Mouse (Mus musculus): ENCODE measurements at regions not wholly inside any gene's neighbourhood (a gene's known extent, or its start where the extent isn't known, plus 50 kb on each side); places are given as distances from the start of the nearest gene placed in this dataset.
A peak's percentile ranks its signal among the peaks of the same experiment; 100 is the strongest.

DNA sequence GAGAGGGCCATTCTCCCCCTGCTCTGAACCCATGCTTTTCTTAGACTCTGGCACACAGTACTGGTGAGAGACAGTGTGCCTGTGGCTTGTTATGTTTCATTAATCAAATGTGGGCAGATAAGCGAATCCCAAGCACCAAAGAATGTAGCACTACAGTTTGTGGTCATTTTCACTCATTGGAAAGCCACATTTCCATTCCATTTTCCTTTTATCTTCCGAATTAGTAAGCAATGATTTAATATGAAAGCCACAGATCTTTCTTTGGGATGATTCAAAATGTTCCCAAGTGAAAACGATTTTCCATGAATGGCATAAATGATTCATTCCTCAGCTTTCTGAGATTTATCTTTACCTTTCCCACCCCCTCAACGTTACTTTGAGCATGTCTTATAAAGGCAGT is 260.9 kb upstream of the Gm49339 start:
- H3K27me3 ChIP-seq: no peaks in the 10 kb centered on the region
- no peaks in the 10 kb centered on the region for H3K9me3 ChIP-seq
- ATAC-seq (ENCODE audit: low read depth): no peak
- no peak overlapping the region for H3K27ac ChIP-seq (replicated peaks)
- no peak overlapping the region for H3K4me3 ChIP-seq
- H3K9ac ChIP-seq: no peak overlapping the region
- no peaks in the 10 kb centered on the region for H3K36me3 ChIP-seq
- no peak overlapping the region for H3K4me2 ChIP-seq
- 80% methylated on average over 4 of the region's 4 CpGs for WGBS
- no peaks in the 10 kb centered on the region for H3K4me1 ChIP-seq (replicated peaks)

DNA sequence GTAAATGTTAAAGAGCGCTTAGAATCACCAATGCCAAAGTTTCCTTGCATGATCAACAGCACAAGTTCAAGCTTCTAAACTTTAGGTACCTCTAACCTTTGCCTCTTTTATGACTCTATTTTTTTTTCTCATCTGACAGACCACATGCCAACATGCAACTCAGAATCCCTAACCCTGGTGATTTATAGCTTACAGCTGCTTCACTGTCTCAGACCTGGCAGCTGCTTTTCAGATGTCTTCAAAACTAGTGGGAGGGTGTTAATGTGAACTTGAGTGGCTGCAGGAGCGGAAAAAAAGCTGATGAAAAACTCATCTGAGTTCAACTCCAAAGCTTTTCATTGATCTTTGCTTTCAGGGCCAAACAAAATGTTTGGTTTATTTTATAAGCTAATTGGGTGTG is 246.8 kb upstream of the Gm49339 start:
- ATAC-seq (ENCODE audit: low read depth): no peak
- Histone ChIP-seq H3K27ac (replicated peaks) (no peak overlapping the region), H3K4me3 (no peak overlapping the region), H3K4me1 (replicated peaks) (peaks cover 6% of the 10 kb centered on the region; the same call in 1 of the 2 replicates), H3K4me2 (no peak overlapping the region), H3K9me3 (no peaks in the 10 kb centered on the region), H3K36me3 (no peaks in the 10 kb centered on the region), H3K27me3 (no peaks in the 10 kb centered on the region), H3K9ac (no peak overlapping the region)
- WGBS: 69% methylated on average over 2 of the region's 2 CpGs

DNA sequence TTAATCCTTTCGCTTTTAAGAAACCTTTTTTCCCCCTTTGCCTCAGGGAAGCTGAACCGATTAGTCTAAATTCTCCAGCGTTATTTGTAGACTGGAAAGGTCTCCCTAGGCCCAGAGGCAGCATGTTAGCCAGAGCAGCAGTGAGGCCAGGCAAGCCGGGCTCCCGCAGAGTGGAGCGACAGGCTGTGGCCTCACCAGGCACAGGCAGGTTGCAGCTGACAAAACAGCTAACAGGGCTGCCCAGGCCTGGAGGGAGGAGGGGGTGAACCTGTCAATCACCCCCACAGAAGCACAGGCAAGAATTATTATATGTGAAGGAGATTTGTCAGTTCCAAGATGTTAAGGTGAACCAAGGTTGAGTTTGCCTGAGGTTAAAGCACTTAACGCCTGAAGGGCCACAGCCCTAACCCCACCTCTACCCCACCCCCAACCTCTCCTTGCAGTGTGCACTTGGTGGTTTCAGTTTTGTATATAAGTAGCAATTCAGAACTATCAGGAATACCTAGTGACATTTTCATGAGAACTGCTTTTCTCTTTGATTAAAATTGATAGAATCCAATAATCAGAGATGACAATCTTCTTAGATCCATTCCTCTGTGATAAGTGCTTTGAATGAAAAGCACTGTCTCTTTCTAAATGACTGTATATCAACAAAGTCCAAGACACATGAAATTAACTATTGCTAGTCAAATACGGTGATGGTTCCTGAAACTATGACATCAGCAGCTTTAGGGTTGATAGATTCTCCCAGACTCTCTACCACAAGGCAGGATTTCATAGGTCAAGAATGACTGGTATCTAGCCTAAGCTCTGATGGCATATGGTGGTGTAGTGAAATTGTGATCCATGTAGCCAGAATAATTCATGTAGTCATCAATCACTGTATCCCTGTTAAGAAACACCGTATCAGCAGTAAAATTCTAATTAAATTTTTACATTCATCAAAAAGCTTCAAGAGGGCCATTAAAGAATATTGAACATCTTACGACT is 244.5 kb upstream of the Gm49339 start:
- Histone ChIP-seq H3K9me3 (no peaks in the 10 kb centered on the region), H3K4me1 (replicated peaks) (peaks cover 6% of the 10 kb centered on the region; the same call in 1 of the 2 replicates), H3K9ac (no peak overlapping the region), H3K4me2 (no peak overlapping the region), H3K36me3 (no peaks in the 10 kb centered on the region), H3K27ac (replicated peaks) (no peak overlapping the region), H3K27me3 (no peaks in the 10 kb centered on the region), H3K4me3 (no peak overlapping the region)
- ATAC-seq (ENCODE audit: low read depth): no peak; the same call in 1 of the 2 replicates
- WGBS: 27% methylated on average over 10 of the region's 10 CpGs

DNA sequence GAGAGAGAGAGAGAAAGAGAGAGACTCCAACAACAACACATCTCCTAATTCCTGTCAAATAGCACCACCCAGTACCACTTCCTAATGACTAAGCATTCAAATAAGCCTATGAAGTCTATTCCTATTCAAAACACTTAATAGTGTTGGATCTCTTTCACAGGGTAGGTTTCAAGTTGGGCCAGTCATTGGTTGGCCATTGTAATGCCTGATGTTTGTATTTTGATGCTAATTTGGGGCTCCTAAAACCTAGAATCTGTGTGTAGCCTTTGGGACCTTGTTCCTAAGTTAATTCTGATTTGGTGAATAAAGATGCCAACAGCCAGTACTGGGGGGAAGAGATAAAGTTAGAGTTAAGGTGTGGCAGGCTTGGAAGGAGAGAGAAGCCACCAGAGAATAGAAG is 242.3 kb upstream of the Gm49339 start:
- no peaks in the 10 kb centered on the region for H3K27me3 ChIP-seq

DNA sequence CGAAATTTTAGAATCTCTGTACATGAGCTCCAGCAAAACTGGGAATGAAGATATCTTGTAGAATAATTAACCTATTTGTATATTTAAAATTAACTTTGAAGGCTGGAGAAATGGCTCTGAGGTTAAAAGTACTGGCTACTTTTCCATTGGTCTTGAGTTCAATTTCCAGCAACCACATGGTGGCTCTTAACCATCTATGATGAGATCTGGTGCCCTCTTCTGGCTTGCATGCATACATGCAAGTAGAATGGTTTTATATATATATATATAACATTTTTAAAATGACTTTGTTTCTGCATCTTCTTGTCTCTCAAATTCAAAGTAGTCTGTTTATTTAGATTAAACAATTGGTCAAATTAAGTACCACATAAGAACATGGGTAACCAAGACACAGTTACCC is 227.0 kb upstream of the Gm49339 start:
- no peaks in the 10 kb centered on the region for H3K4me1 ChIP-seq (replicated peaks)
- no peak overlapping the region for H3K4me3 ChIP-seq
- ATAC-seq (ENCODE audit: low read depth): no peak

More for the DNA sequence above, 242.3 kb upstream of the Gm49339 start:
- peaks cover 6% of the 10 kb centered on the region; the same call in 1 of the 2 replicates for H3K4me1 ChIP-seq (replicated peaks)
- H3K27ac ChIP-seq (replicated peaks): no peak overlapping the region
- no peak overlapping the region for H3K4me2 ChIP-seq
- H3K4me3 ChIP-seq: no peak overlapping the region
- H3K9me3 ChIP-seq: no peaks in the 10 kb centered on the region
- H3K36me3 ChIP-seq: no peaks in the 10 kb centered on the region
- no peak overlapping the region for H3K9ac ChIP-seq
- ATAC-seq (ENCODE audit: low read depth): no peak

DNA sequence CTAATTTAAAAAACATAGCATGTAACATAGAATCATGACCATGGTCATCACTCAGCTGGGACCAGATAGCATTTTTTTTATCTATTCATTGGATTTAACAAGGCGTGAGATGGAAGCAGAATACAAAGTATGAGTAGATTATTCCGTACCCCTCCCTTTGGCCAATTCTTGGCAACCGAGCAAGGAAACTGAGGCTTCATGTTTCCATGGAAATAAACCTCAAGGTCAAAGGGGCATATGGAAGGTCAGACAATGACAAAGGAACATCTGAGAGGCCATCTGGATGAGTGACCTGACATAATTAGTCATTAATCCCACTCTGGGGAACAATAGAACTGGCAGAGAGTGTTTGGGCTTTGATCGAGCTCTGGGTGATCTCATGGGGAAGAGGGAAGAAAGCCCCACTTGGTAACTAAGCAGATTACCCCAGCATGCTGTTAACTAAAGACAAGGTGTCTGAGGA is 222.8 kb upstream of the Gm49339 start:
- Histone ChIP-seq H3K4me3 (no peak overlapping the region), H3K36me3 (no peaks in the 10 kb centered on the region), H3K4me1 (replicated peaks) (no peaks in the 10 kb centered on the region), H3K4me2 (no peak overlapping the region), H3K9ac (no peak overlapping the region), H3K9me3 (no peaks in the 10 kb centered on the region), H3K27ac (replicated peaks) (no peak overlapping the region), H3K27me3 (no peaks in the 10 kb centered on the region; the same call in 1 of the 2 replicates)
- ATAC-seq (ENCODE audit: low read depth): no peak
- 5% methylated on average over 4 of the region's 4 CpGs for WGBS

More for the DNA sequence above, 227.0 kb upstream of the Gm49339 start:
- no peaks in the 10 kb centered on the region for H3K27me3 ChIP-seq
- H3K27ac ChIP-seq (replicated peaks): no peak overlapping the region
- no peak overlapping the region for H3K9ac ChIP-seq
- no peak overlapping the region for H3K4me2 ChIP-seq
- 86% methylated on average over 1 of the region's 1 CpGs for WGBS
- H3K36me3 ChIP-seq: no peaks in the 10 kb centered on the region
- no peaks in the 10 kb centered on the region for H3K9me3 ChIP-seq

DNA sequence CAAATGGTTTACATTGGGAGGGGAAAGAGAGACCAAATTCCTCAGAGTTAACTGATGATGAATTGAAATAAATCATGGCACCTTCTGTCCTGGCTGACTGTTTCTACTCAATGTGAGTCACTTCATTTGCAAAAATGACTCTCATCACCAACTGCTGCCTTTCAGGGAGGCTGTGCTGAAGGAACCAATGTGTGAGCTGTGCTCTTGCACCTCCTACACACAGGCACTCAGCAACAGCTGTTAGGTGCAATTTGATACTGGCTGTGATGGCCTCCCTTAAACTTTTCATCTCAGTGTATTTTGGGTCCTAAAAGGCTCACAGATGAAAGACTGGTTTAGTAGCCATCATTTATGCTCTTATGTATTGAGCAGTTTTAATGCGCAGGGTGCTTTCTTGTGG is 209.0 kb upstream of the Gm49339 start:
- H3K4me1 ChIP-seq (replicated peaks): no peaks in the 10 kb centered on the region
- 83% methylated on average over 1 of the region's 1 CpGs for WGBS
- H3K27me3 ChIP-seq: no peaks in the 10 kb centered on the region
- no peak overlapping the region for H3K4me2 ChIP-seq
- H3K27ac ChIP-seq (replicated peaks): no peak overlapping the region
- no peaks in the 10 kb centered on the region for H3K9me3 ChIP-seq
- ATAC-seq (ENCODE audit: low read depth): no peak
- no peak overlapping the region for H3K4me3 ChIP-seq
- H3K36me3 ChIP-seq: no peaks in the 10 kb centered on the region
- no peak overlapping the region for H3K9ac ChIP-seq

DNA sequence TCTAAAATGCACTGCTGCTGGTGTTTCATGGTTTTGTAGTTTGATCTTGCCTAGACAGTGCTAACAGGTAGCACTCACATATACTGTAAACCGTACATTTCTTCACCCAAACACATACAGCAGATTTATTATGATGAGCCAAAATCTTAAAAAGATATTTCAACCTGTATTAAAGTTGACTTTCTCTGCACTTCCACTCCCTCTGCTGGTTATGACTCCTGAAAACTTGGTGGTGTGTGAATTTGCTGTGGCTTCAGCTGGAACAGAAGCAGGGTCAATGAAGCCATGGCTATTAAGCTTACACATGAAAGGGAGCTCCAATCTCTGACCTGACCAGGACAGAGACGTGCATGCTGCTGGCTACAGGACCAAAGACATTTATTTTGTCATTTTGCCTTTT is 202.2 kb upstream of the Gm49339 start:
- Histone ChIP-seq H3K4me3 (no peak overlapping the region), H3K27ac (replicated peaks) (no peak overlapping the region), H3K9me3 (no peaks in the 10 kb centered on the region), H3K4me2 (no peak overlapping the region), H3K27me3 (no peaks in the 10 kb centered on the region), H3K9ac (no peak overlapping the region), H3K4me1 (replicated peaks) (no peaks in the 10 kb centered on the region), H3K36me3 (no peaks in the 10 kb centered on the region)
- WGBS: 52% methylated on average over 2 of the region's 2 CpGs
- ATAC-seq (ENCODE audit: low read depth): no peak

DNA sequence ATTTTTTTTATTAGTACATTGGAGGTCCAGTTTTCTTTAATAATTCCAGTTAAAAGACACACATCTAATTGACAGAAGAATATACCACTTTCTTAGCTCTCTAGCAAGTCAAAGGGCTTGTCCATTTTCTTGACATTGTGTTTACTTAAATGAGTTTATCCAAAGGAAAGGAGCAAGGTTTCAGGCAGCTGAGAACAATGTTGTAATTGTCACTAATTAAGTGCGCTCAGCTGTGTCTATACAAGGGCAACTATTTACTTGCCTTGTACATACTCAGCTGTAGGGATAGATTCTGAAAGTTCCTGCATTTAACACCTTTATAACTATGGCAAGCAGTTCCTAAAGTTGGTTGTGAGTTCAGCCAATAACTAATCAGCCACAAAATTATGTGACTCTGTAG is 198.0 kb upstream of the Gm49339 start:
- no peaks in the 10 kb centered on the region for H3K9me3 ChIP-seq
- H3K27me3 ChIP-seq: no peaks in the 10 kb centered on the region
- 89% methylated on average over 1 of the region's 1 CpGs for WGBS
- H3K27ac ChIP-seq (replicated peaks): no peak overlapping the region
- no peak overlapping the region for H3K9ac ChIP-seq
- no peaks in the 10 kb centered on the region for H3K4me1 ChIP-seq (replicated peaks)
- no peaks in the 10 kb centered on the region for H3K36me3 ChIP-seq
- no peak for ATAC-seq (ENCODE audit: low read depth)
- H3K4me2 ChIP-seq: no peak overlapping the region
- no peak overlapping the region for H3K4me3 ChIP-seq

DNA sequence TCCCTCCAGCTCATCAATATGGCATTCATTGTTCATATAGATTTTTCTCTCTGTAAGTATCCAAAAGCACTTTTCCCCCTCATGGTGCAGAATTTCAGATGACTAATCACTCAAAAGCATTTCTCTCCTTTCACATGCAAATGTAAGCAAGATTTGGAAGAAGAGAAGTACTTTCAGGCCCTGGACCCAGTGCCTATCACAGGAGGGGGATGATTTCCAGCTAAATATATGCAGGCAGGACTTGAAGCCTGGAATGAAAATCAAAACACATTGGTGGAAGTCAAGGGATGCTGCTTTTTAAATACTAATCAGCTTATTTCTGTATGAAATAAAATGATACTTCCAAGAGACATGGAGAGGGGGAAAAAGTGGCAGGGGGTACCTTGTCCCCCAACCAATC is 195.9 kb upstream of the Gm49339 start:
- 0 out of 2 replicates have a peak, but pooled peaks cover 3% of the 10 kb centered on the region for H3K27me3 ChIP-seq
- no peak overlapping the region for H3K4me3 ChIP-seq
- H3K36me3 ChIP-seq: no peaks in the 10 kb centered on the region
- no peaks in the 10 kb centered on the region for H3K4me1 ChIP-seq (replicated peaks)
- H3K9me3 ChIP-seq: no peaks in the 10 kb centered on the region
- no peak for ATAC-seq (ENCODE audit: low read depth)
- H3K9ac ChIP-seq: no peak overlapping the region
- no peak overlapping the region for H3K4me2 ChIP-seq
- H3K27ac ChIP-seq (replicated peaks): no peak overlapping the region

DNA sequence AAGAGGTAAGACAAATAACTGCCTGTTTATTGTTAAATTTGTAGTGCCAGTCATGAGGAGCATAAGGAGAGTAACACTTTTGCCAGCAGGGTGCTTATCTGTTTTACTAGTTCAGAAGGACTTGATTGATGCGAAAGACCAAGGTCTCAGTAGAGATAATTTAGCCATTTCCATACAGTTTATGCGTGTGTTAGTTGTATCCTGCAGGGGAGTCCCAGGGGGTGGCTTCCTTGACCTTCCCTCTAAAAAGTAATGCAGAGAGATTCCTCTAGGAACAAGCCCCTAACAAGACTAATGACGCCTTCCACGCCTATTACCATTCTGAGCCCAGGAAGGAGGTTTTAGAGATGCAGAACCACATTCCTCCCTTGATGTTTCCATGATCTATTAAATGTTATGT is 192.6 kb upstream of the Gm49339 start:
- no peak overlapping the region for H3K4me3 ChIP-seq
- no peak overlapping the region for H3K9ac ChIP-seq
- no peaks in the 10 kb centered on the region for H3K9me3 ChIP-seq
- no peak for ATAC-seq (ENCODE audit: low read depth)
- 14% methylated on average over 4 of the region's 4 CpGs for WGBS
- no peaks in the 10 kb centered on the region for H3K36me3 ChIP-seq
- no peak overlapping the region for H3K4me2 ChIP-seq
- H3K4me1 ChIP-seq (replicated peaks): no peaks in the 10 kb centered on the region
- H3K27ac ChIP-seq (replicated peaks): no peak overlapping the region
- H3K27me3 ChIP-seq: peaks cover 7% of the 10 kb centered on the region; the same call in 1 of the 2 replicates

DNA sequence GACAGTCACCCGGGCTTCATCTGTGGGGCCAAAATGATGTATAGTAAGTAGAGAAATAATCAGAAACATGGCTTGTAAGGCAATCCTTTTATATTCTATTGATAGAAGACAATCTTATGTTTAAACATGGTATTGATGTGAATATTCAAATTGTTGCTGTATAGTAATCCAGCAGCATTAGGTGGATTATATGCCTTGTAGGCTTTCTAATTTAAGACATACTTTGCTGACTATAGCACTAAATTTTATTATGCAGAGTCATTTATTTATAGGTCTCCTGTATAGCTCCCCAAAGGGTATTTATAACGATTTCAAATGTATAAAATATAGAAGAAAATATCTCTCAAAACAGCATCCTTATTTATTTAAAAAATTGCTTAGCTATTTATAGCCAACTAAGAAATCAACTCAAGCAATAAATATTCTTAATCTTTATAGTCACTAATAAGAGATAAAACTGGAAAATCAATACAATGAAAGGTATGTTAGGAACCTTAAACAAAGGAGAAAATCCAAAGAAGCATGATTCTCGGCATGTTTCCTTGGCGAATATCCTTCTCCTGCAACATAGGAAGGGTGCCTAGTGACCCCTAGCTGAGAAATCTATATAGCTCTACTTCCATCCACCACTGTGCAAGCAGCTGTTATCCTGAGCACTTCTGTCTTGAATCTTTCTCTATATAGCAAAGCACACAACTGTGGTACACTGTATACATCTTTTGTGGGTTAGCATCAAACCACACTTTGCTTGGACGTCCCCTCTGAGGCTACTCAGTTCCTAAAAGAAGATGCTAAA is 188.8 kb upstream of the Gm49339 start:
- no peak overlapping the region for H3K9ac ChIP-seq
- H3K4me1 ChIP-seq (replicated peaks): no peaks in the 10 kb centered on the region
- no peak overlapping the region for H3K4me3 ChIP-seq
- peak; percentile 72 for ATAC-seq (ENCODE audit: low read depth)
- WGBS: 44% methylated on average over 5 of the region's 5 CpGs
- H3K36me3 ChIP-seq: no peaks in the 10 kb centered on the region
- H3K27me3 ChIP-seq: peaks cover 7% of the 10 kb centered on the region; the same call in 1 of the 2 replicates
- H3K4me2 ChIP-seq: no peak overlapping the region
- no peak overlapping the region for H3K27ac ChIP-seq (replicated peaks)
- H3K9me3 ChIP-seq: no peaks in the 10 kb centered on the region

Measured in neural tube, embryonic 13.5 days (tissue).